Mouse (Mus musculus): ENCODE data around the gene Lhfpl2.

DNA sequence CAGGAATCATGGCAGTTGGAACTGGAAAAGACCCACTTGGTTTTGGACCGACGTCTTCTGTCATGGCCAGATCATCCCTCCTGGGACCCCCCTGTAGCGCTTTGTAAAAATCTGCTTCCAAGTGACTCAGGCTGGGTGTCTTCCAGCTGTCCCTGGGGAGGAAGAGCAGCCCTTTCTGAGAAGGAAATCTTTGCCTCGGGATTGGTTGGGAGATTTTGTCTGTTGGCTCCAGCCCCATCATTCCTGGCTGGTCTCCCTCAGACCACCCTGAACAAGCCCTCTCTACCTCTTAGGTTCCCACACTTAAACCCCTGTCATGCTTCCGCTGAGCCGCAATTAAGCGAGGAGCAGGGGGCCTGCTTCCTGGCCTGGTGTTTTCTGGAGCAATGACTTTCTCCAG lies 77.6 kb downstream of the Lhfpl2 start:
- TF ChIP-seq POLR2A (IDR thresholded peaks at IDR 0.05; ENCODE audit: borderline replicate concordance, control insufficient read depth, low read depth, low read length) (no peak), CTCF (IDR thresholded peaks at IDR 0.05; ENCODE audit: control insufficient read depth, insufficient read depth, low read length) (no peak)
